Mouse (Mus musculus) megakaryocyte, embryonic 14.5 days (primary cell): ENCODE measurements around the gene Erh.

Experiments
- FLI1 ChIP-seq: IDR thresholded peaks from 2 replicates; pipeline ENCODE4 v1.6.1; 2012; ENCODE audit warnings: low read length, inconsistent platforms, mixed read lengths
- GATA1 ChIP-seq: IDR thresholded peaks from 3 replicates; pipeline ENCODE4 v1.6.1; 2012; ENCODE audit warnings: mixed read lengths, low read length, inconsistent platforms, borderline replicate concordance

- TF ChIP-seq GATA1: no peak
- TF ChIP-seq FLI1: no peak
These were observed 45.9 kb downstream of the Erh start for GRCm38 (mm10) chr12:80598236-80598635.
